Mouse (Mus musculus): ENCODE results near the gene Ckap5. TPM values are rescaled to one million over a fixed set of nuclear protein-coding genes. Genes with fewer than 3 reads are reported as not detected.

Ckap5 gene
- polyA plus RNA-seq, 1 experiment: 69.1 TPM

DNA sequence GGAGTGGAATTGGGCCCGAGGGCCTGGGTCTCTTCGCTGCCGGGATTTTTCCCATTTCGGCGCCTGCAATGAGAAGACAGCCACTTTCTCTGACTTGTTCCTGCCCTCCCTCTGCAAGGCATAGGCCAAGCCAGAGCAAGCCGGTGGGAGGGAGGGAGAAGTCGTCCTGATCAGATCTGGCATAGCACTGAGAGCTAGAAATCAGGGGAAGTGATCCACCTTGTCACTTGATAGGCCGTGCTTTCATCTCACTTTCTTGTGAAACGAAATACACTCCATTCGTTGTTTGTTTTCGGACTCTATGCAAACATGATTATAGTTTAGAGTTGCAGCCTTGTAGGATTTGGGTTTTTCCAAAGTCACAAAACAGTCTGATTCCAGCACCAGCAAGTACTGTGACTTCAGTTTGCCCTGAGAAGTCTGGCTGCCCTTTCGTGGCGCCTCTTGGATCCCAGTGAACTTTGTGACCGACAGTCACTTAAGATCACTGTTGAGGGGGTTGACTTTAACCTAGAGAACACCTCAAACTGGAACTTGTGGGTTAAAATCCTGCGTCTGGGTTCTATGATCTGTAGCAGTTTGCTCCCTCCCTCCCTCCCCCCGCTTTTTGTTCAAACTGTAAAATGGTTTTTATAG is 123.9 kb downstream of the Ckap5 start:
- no peak for DNase-seq (ENCODE audit: extremely low spot score in 1 of 2, low spot score in 1 of 2)

GRCm38 (mm10) chr2:91651458-91652258 is 125.1 kb downstream of the Ckap5 start:
- DNase-seq (ENCODE audit: extremely low spot score in 1 of 2, low spot score in 1 of 2): no peak

- DNase-seq (ENCODE audit: extremely low spot score in 1 of 2, low spot score in 1 of 2): peak in 1 of 2 experiments; percentile 67
Observed at GRCm38 (mm10) chr2:91652863-91653262, 126.3 kb downstream of the Ckap5 start.

DNA sequence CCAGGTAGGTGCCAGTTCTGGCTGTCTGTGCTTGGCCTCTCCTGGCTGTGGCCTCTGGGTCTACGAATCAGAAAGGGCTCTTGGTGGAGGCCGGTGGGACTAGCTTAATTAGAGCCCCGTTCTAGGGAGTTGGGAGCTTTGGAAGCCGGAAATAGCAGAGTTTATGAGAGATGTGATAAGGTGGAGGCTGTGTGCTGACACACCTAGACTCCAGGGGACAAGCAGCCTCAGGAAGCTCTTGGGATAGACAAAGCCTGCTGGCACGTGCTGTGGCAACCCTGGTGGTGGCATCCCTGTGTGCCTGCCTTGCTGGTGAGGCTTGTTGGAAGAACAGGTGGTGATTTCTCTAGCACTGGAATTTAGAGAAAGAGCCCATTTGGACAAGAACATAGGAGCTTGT is 128.8 kb downstream of the Ckap5 start:
- no peak for DNase-seq (ENCODE audit: extremely low spot score in 1 of 2, low spot score in 1 of 2)

DNA sequence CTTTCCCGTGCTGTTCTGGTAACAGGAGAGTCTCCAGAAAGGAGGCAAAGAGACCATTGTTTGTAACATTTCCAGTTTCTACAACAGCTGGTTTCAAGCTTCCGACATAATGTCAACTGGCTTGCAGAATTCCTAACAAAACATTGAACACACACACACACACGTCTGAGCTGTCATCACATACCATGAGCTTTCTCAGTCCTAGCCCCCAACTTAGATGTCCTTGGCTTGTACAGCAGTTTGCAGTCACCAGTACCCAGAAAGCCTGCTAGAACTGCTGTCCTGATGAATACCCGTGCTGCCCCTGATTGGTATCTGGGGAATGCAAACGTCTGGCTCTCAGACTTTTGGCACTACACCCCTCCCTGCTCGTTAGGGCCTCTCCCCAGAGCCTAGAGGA is 129.3 kb downstream of the Ckap5 start:
- no peak for DNase-seq (ENCODE audit: extremely low spot score in 1 of 2, low spot score in 1 of 2)

DNA sequence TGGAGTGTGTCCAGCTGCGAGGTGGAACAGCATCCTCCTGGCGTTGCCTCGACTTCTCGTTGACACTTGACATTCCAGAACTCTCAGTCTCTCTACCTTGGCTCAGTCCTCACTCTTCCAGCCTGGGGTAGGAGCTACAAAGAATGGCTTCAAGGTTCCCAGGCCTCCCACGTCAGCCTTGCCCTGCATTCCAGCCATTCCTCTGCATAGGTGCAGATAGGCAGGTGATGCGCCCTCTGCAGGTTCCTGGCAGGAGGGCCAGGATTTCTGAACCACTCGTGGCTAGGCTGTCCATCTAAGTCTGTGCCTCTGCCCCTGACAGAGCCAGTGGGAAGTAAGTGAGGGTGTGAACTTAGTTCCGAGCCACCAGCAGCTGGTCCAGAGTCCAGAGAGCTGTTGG is 130.2 kb downstream of the Ckap5 start:
- no peak for DNase-seq (ENCODE audit: extremely low spot score in 1 of 2, low spot score in 1 of 2)

DNA sequence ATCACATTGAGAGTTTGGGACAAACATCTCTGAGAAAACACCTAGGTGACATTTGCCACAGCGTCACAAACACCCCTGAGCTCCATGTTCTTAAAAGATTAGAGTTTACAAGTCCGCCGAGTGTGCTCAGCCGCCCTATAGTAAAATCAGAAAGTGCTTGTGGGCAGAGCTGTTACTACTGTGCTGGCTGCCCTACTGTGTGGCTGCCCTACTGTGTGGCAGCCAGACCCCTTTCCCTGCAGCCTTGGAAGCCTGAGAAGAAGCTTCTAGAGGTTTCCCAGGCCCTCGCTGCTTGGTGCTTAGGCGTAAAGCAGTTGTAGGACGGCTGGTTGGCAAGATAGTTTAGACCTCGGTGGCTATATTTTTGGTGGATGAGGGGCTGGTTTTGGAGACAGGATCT is 133.1 kb downstream of the Ckap5 start:
- no peak for DNase-seq (ENCODE audit: extremely low spot score in 1 of 2, low spot score in 1 of 2)

GRCm38 (mm10) chr2:91660981-91661380 is 134.4 kb downstream of the Ckap5 start:
- no peak for DNase-seq (ENCODE audit: extremely low spot score in 1 of 2, low spot score in 1 of 2)

DNA sequence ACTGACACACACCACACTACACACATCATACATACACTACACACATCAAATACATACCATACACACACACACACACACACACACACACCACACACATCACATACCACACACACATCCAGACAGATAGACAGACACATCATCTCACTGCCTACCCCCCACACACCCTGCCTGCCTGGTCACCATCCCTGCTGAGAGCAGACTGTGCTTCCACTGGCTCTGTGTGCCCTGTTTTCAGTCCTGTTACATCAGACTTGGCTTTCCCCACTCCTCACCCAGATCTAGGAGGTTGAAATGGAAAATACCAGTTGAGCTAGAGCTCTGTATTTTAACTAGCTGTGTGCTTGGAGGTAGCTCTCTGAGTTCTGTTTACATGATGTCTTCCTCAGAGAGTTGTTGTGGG is 138.2 kb downstream of the Ckap5 start:
- no peak for DNase-seq (ENCODE audit: extremely low spot score in 1 of 2, low spot score in 1 of 2)

GRCm38 (mm10) chr2:91666386-91666910 is 139.9 kb downstream of the Ckap5 start:
- DNase-seq (ENCODE audit: extremely low spot score in 1 of 2, low spot score in 1 of 2): no peak

DNA sequence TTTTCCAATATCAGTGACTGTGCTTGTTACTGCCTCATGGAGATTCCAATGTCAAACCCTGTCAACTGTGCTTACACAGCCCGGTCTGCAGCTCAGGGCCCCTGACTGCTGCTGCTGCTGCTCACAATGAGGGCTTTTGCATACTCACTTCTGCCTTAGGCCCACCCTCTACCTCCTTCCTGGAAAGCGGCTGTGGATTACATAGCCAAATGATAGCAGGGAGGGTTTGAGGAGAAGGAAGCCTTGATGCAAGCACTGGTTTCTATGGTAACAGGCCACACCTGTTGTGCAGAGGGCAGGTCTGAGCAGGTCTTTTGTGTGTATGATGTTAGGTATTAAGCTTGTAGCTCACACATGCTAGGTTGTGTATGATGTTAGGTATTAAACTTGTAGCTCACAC is 141.2 kb downstream of the Ckap5 start:
- no peak for DNase-seq (ENCODE audit: extremely low spot score in 1 of 2, low spot score in 1 of 2)

GRCm38 (mm10) chr2:91669326-91669725 is 142.8 kb downstream of the Ckap5 start:
- DNase-seq (ENCODE audit: extremely low spot score in 1 of 2, low spot score in 1 of 2): no peak

- DNase-seq (ENCODE audit: extremely low spot score in 1 of 2, low spot score in 1 of 2): no peak
Observed at GRCm38 (mm10) chr2:91670038-91670437, 143.5 kb downstream of the Ckap5 start.

Other genes starting within 250 kb of the Ckap5 start
- gene 1110051M20Rik, start 82.1 kb upstream of the Ckap5 start, polyA plus RNA-seq (2012; rRNA removed): 114 and 119 TPM in 2 replicates
- gene Lrp4, start 69.3 kb upstream of the Ckap5 start, polyA plus RNA-seq (2012; rRNA removed): 13.0 and 15.6 TPM in 2 replicates
- gene F2, start 109.7 kb downstream of the Ckap5 start, polyA plus RNA-seq (2012; rRNA removed): 0.08 and 0.12 TPM in 2 replicates
- 14.9 and 15.3 TPM in 2 replicates for gene Zfp408, start 123.0 kb downstream of the Ckap5 start, polyA plus RNA-seq (2012; rRNA removed)
- gene Arhgap1, start 123.1 kb downstream of the Ckap5 start, polyA plus RNA-seq (2012; rRNA removed): 71.1 and 73.6 TPM in 2 replicates
- gene Atg13, start 183.8 kb downstream of the Ckap5 start, polyA plus RNA-seq (2012; rRNA removed): 114 and 115 TPM in 2 replicates
- 4.1 and 4.6 TPM in 2 replicates for gene Harbi1, start 184.1 kb downstream of the Ckap5 start, polyA plus RNA-seq (2012; rRNA removed)
- 37.2 and 39.1 TPM in 2 replicates for gene Ambra1, start 203.4 kb downstream of the Ckap5 start, polyA plus RNA-seq (2012; rRNA removed)

Measured in frontal cortex, adult 2 months (tissue).